Mouse (Mus musculus) spleen, postnatal 0 days (tissue): Measurements from ENCODE around the gene Scel. TPM values are rescaled to one million over a fixed set of nuclear protein-coding genes. Genes with fewer than 3 reads are reported as not detected.

Experiments used
- polyA plus RNA-seq: library from polyadenylated mRNA; unstranded; fragments of >200 nt; fragmentation: Nextera tagmentation; extraction: Ambion mirVana; gene quantifications from 2 replicates; pipeline ENCODE4 v1.2.1, GENCODE M21; 2015

Gene Scel
- 0.15 and 0.16 TPM in 2 replicates for polyA plus RNA-seq

GRCm38 (mm10) chr14:103512802-103513472 is at the start of gene Scel:
TSS of gene Scel (plus strand) at chr14:103513342.

GRCm38 (mm10) chr14:103649896-103650334 is 136.8 kb downstream of the Scel start, which contains the start of gene Slain1:
TSS of gene Slain1 (plus strand) at chr14:103650228.

Other genes starting within 250 kb of the Scel start
- gene Mycbp2, start 166.5 kb upstream of the Scel start, polyA plus RNA-seq = 17.6 and 21.1 TPM in 2 replicates
- 0.42 and 0.63 TPM in 2 replicates for gene Slain1, start 136.9 kb downstream of the Scel start, polyA plus RNA-seq